ENCODE assay signal across 12 mouse cellular contexts in genomic region chr13:60007031-60007430, GRCm38 (mm10).
A peak's percentile ranks its signal among the peaks of the same experiment; 100 is the strongest.
DNase-seq lines count a peak whose midpoint lies in the region; ATAC-seq lines count a peak whose summit lies in the region.
"Had no signal": no experiment of that assay in that cellular context is flagged by ENCODE, and none has a peak within 500 bp of the region (broad histone marks: within the 10 kb centered on the region; RNA-seq: fewer than 3 reads in every experiment).

No protein-coding gene starts in this region.

- no peak overlapping the region for H3K4me2 ChIP-seq in heart, embryonic 15.5 days
- no peak overlapping the region for H3K4me2 ChIP-seq in limb, embryonic 15.5 days

- H3K9me3 ChIP-seq in heart, embryonic 15.5 days (replicated peaks) = no peaks in the 10 kb centered on the region
- H3K9me3 ChIP-seq in limb, embryonic 15.5 days = no peaks in the 10 kb centered on the region

- H3K36me3 ChIP-seq in heart, embryonic 15.5 days = no peaks in the 10 kb centered on the region
- H3K36me3 ChIP-seq in limb, embryonic 15.5 days = no peaks in the 10 kb centered on the region

- peaks cover 18% of the 10 kb centered on the region for H3K4me1 ChIP-seq in heart, embryonic 15.5 days (replicated peaks)
- peaks cover 27% of the 10 kb centered on the region for H3K4me1 ChIP-seq in limb, embryonic 15.5 days

- H3K9ac ChIP-seq in heart, embryonic 15.5 days = no peak overlapping the region
- H3K9ac ChIP-seq in limb, embryonic 15.5 days = no peak overlapping the region

- H3K27ac ChIP-seq in heart, embryonic 15.5 days = peak overlapping the region; percentile 92
- peak overlapping the region; percentile 83 for H3K27ac ChIP-seq in limb, embryonic 15.5 days

- peak; percentile 32 to 43 for DNase-seq in adrenal gland, adult (ENCODE audit: inconsistent age in 2 of 2, low spot score in 1 of 2)
- DNase-seq in adrenal gland, postnatal 10 days = no peak
- no peak for DNase-seq in heart, postnatal 25 days (ENCODE audit: low spot score)
- peak; percentile 44 to 56 for DNase-seq in adrenal gland, postnatal 36 days
- no peak for DNase-seq in embryo, embryonic 10 days (ENCODE audit: low spot score)
- DNase-seq in natural killer cell, adult 2 months (ENCODE audit: low spot score in 2 of 2) = no peak
- DNase-seq: cerebellum, postnatal 10 days; midbrain, embryonic 14.5 days had no signal

- 73% methylated on average over 4 of the region's 4 CpGs for WGBS in heart, embryonic 15.5 days
- WGBS in limb, embryonic 15.5 days = 50% methylated on average over 4 of the region's 4 CpGs

- ATAC-seq in heart, embryonic 15.5 days (replicated peaks; ENCODE audit: insufficient number of reproducible peaks, insufficient read depth, low FRiP score, low read depth) = no peak
- no peak for ATAC-seq in limb, embryonic 15.5 days (ENCODE audit: insufficient number of reproducible peaks, low FRiP score, low TSS enrichment, low read depth)
- ATAC-seq: forebrain, embryonic 16.5 days had no signal

- H3K4me3 ChIP-seq in heart, embryonic 15.5 days = no peak overlapping the region
- no peak overlapping the region for H3K4me3 ChIP-seq in limb, embryonic 15.5 days
- H3K4me3 ChIP-seq: erythroblast, embryonic 14.5 days had no signal

- intact Hi-C loops in heart, postnatal 25 days (cut with DNase I) = no loop called here

- H3K27me3 ChIP-seq in heart, embryonic 15.5 days = no peaks in the 10 kb centered on the region
- H3K27me3 ChIP-seq in limb, embryonic 15.5 days = no peaks in the 10 kb centered on the region

Comparison
In these comparisons a context has a peak if more than half of its experiments do, and no peak if none do; other contexts are left out.
1. DNase-seq: peak in adrenal gland, adult (2 of 2) and adrenal gland, postnatal 36 days (2 of 2); none in adrenal gland, postnatal 10 days (single experiment), heart, postnatal 25 days (single experiment), embryo, embryonic 10 days (single experiment) and natural killer cell, adult 2 months (0 of 2).